Mouse (Mus musculus) midbrain, embryonic 16.5 days (tissue): ENCODE results near the gene Dvl1. TPM values are rescaled to one million over a fixed set of nuclear protein-coding genes. Genes with fewer than 3 reads are reported as not detected.
A peak's percentile ranks its signal among the peaks of the same experiment; 100 is the strongest.

ENCODE experiments used
- ATAC-seq: fragments of 200-750 bp; cut with Nextera tagmentation; 2 replicates; pipeline ENCODE4 v1.8.0; 2017; ENCODE audit warnings: moderate TSS enrichment
- H3K27ac ChIP-seq: fragments of 300-500 bp; sonication (generic); 2 replicates; pipeline ENCODE4 v1.5.1; 2014; ENCODE audit warnings: mild to moderate bottlenecking, low read length, mixed read lengths
- H3K27me3 ChIP-seq: fragments of 300-500 bp; sonication (generic); 2 replicates; pipeline ENCODE4 v1.6.1; 2014; ENCODE audit warnings: low read depth, low read length, mixed read lengths; ENCODE audit not compliant: control insufficient read depth, insufficient read depth
- H3K36me3 ChIP-seq: fragments of 300-500 bp; sonication (generic); 2 replicates; pipeline ENCODE4 v1.6.1; 2014; ENCODE audit warnings: mild to moderate bottlenecking, low read length, moderate library complexity, mixed read lengths; ENCODE audit not compliant: control insufficient read depth, insufficient read depth
- H3K4me1 ChIP-seq: fragments of 300-500 bp; sonication (generic); 2 replicates; pipeline ENCODE4 v1.6.1; 2014; ENCODE audit warnings: mild to moderate bottlenecking, low read length, mixed read lengths; ENCODE audit not compliant: control insufficient read depth, insufficient read depth
- H3K4me2 ChIP-seq: fragments of 300-500 bp; sonication (generic); 2 replicates; pipeline ENCODE4 v1.6.1; 2014; ENCODE audit warnings: mild to moderate bottlenecking, low read length, mixed read lengths
- H3K4me3 ChIP-seq: fragments of 300-500 bp; sonication (generic); 2 replicates; pipeline ENCODE4 v1.5.1; 2014; ENCODE audit warnings: low read depth, mild to moderate bottlenecking, low read length, moderate library complexity, mixed read lengths
- H3K9ac ChIP-seq: fragments of 300-500 bp; sonication (generic); 2 replicates; pipeline ENCODE4 v1.6.1; 2014; ENCODE audit warnings: low read depth, low read length, mixed read lengths
- H3K9me3 ChIP-seq: fragments of 300-500 bp; sonication (generic); replicated peaks from 2 replicates; pipeline ENCODE4 v1.6.1; 2014; ENCODE audit warnings: mild to moderate bottlenecking, low read length, mixed read lengths; ENCODE audit not compliant: control insufficient read depth, poor library complexity, severe bottlenecking
- WGBS: fragments of 180-500 bp; shearing (Covaris S2); extraction: QIAGEN DNeasy Blood & Tissue Kit; methylation state at CpG from one replicate; pipeline ENCODE4 v1.1.7; 2014; 5-methylcytosine and 5-hydroxymethylcytosine counted together
- polyA plus RNA-seq: library from polyadenylated mRNA; unstranded; fragments of >200 nt; fragmentation: Nextera tagmentation; extraction: Ambion mirVana; gene quantifications from 2 replicates; pipeline ENCODE4 v1.2.1, GENCODE M21; 2015

The Dvl1 gene
- polyA plus RNA-seq, 1 experiment from 2014 or later, result 10.3 TPM

GRCm38 (mm10) chr4:155905634-155906033, 58.4 kb downstream of the Dvl1 start:
- H3K27ac ChIP-seq, result no peak overlapping the region
- no peak overlapping the region for H3K4me3 ChIP-seq
- no peaks in the 10 kb centered on the region for H3K4me1 ChIP-seq
- no peaks in the 10 kb centered on the region for H3K9me3 ChIP-seq
- H3K4me2 ChIP-seq, result no peak overlapping the region
- H3K27me3 ChIP-seq, result no peaks in the 10 kb centered on the region
- H3K9ac ChIP-seq, result no peak overlapping the region
- WGBS, result 90% methylated on average over 13 of the region's 13 CpGs
- peaks cover 51% of the 10 kb centered on the region for H3K36me3 ChIP-seq
- no peak for ATAC-seq

- Histone ChIP-seq H3K4me2 (no peak overlapping the region), H3K27me3 (no peaks in the 10 kb centered on the region), H3K27ac (no peak overlapping the region), H3K4me3 (no peak overlapping the region), H3K36me3 (peaks cover 48% of the 10 kb centered on the region), H3K9me3 (no peaks in the 10 kb centered on the region), H3K9ac (no peak overlapping the region), H3K4me1 (no peaks in the 10 kb centered on the region)
- no peak for ATAC-seq
- 83% methylated on average over 9 of the region's 9 CpGs for WGBS
Measured at GRCm38 (mm10) chr4:155906125-155906524, 58.9 kb downstream of the Dvl1 start.

GRCm38 (mm10) chr4:155907003-155907402, 59.8 kb downstream of the Dvl1 start:
- no peak for ATAC-seq
- Histone ChIP-seq H3K36me3 (peaks cover 39% of the 10 kb centered on the region), H3K27ac (no peak overlapping the region), H3K9ac (no peak overlapping the region), H3K27me3 (no peaks in the 10 kb centered on the region), H3K9me3 (no peaks in the 10 kb centered on the region), H3K4me2 (no peak overlapping the region), H3K4me3 (no peak overlapping the region), H3K4me1 (no peaks in the 10 kb centered on the region)
- 87% methylated on average over 11 of the region's 11 CpGs for WGBS

GRCm38 (mm10) chr4:155908281-155908680, 61.1 kb downstream of the Dvl1 start:
- Histone ChIP-seq H3K9me3 (no peaks in the 10 kb centered on the region), H3K4me1 (no peaks in the 10 kb centered on the region), H3K27ac (no peak overlapping the region), H3K9ac (no peak overlapping the region), H3K27me3 (no peaks in the 10 kb centered on the region), H3K4me2 (no peak overlapping the region), H3K4me3 (no peak overlapping the region), H3K36me3 (peaks cover 26% of the 10 kb centered on the region)
- WGBS, result 81% methylated on average over 7 of the region's 7 CpGs
- 0 out of 2 replicates have a peak, but pooled peaks have one; percentile 8 for ATAC-seq

GRCm38 (mm10) chr4:155908751-155909150, 61.5 kb downstream of the Dvl1 start:
- 93% methylated on average over 4 of the region's 4 CpGs for WGBS
- no peak overlapping the region for H3K9ac ChIP-seq
- 0 out of 2 replicates have a peak, but pooled peaks have one; percentile 5 for ATAC-seq
- no peaks in the 10 kb centered on the region for H3K4me1 ChIP-seq
- no peaks in the 10 kb centered on the region for H3K27me3 ChIP-seq
- no peak overlapping the region for H3K4me2 ChIP-seq
- H3K27ac ChIP-seq, result no peak overlapping the region
- no peaks in the 10 kb centered on the region for H3K9me3 ChIP-seq
- H3K36me3 ChIP-seq, result peaks cover 22% of the 10 kb centered on the region
- H3K4me3 ChIP-seq, result no peak overlapping the region

Other genes starting within 250 kb of the Dvl1 start
- 14.7 and 15.5 TPM in 2 replicates for gene Slc35e2, start 246.0 kb upstream of the Dvl1 start, polyA plus RNA-seq
- 57.2 and 58.9 TPM in 2 replicates for gene Cdk11b, start 222.5 kb upstream of the Dvl1 start, polyA plus RNA-seq
- not detected in 2 replicates for gene Gm10563, start 202.0 kb upstream of the Dvl1 start, polyA plus RNA-seq
- 3.1 and 4.6 TPM in 2 replicates for gene Mmp23, start 194.0 kb upstream of the Dvl1 start, polyA plus RNA-seq
- 57.3 and 60.9 TPM in 2 replicates for gene Mib2, start 178.2 kb upstream of the Dvl1 start, polyA plus RNA-seq
- 11.4 and 12.2 TPM in 2 replicates for gene Fndc10, start 153.1 kb upstream of the Dvl1 start, polyA plus RNA-seq
- gene Ssu72, start 142.6 kb upstream of the Dvl1 start, polyA plus RNA-seq, result 151 and 153 TPM in 2 replicates
- 22.0 and 25.3 TPM in 2 replicates for gene Tmem240, start 112.6 kb upstream of the Dvl1 start, polyA plus RNA-seq
- 87.9 and 93.2 TPM in 2 replicates for gene Atad3a, start 86.3 kb upstream of the Dvl1 start, polyA plus RNA-seq
- 31.0 and 31.5 TPM in 2 replicates for gene Vwa1, start 72.7 kb upstream of the Dvl1 start, polyA plus RNA-seq
- 0.85 and 1.1 TPM in 2 replicates for gene Tmem88b, start 61.5 kb upstream of the Dvl1 start, polyA plus RNA-seq
- gene Ankrd65, start 57.0 kb upstream of the Dvl1 start, polyA plus RNA-seq, result not detected in 2 replicates
- 243 and 257 TPM in 2 replicates for gene Mrpl20, start 44.5 kb upstream of the Dvl1 start, polyA plus RNA-seq
- gene Ccnl2, start 34.9 kb upstream of the Dvl1 start, polyA plus RNA-seq, result 148 and 154 TPM in 2 replicates
- 131 and 134 TPM in 2 replicates for gene Aurkaip1, start 16.1 kb upstream of the Dvl1 start, polyA plus RNA-seq
- 16.9 and 21.1 TPM in 2 replicates for gene Mxra8, start 7.7 kb upstream of the Dvl1 start, polyA plus RNA-seq
- gene Tas1r3, start 16.0 kb downstream of the Dvl1 start, polyA plus RNA-seq, result 0.29 and 0.58 TPM in 2 replicates
- 25.1 and 28.1 TPM in 2 replicates for gene Cptp, start 22.0 kb downstream of the Dvl1 start, polyA plus RNA-seq
- gene Ints11, start 22.1 kb downstream of the Dvl1 start, polyA plus RNA-seq, result 75.7 and 78.7 TPM in 2 replicates
- gene Pusl1, start 44.4 kb downstream of the Dvl1 start, polyA plus RNA-seq, result 56.3 and 63.9 TPM in 2 replicates
- 77.4 and 78.1 TPM in 2 replicates for gene Acap3, start 44.4 kb downstream of the Dvl1 start, polyA plus RNA-seq
- gene Ube2j2, start 96.4 kb downstream of the Dvl1 start, polyA plus RNA-seq, result 109 and 110 TPM in 2 replicates
- gene C1qtnf12, start 114.9 kb downstream of the Dvl1 start, polyA plus RNA-seq, result 6.6 and 7.8 TPM in 2 replicates
- 37.8 and 41.0 TPM in 2 replicates for gene B3galt6, start 145.2 kb downstream of the Dvl1 start, polyA plus RNA-seq
- gene Sdf4, start 145.5 kb downstream of the Dvl1 start, polyA plus RNA-seq, result 112 and 114 TPM in 2 replicates
- 0.91 TPM in 1 of 2 replicates, not detected in the other for gene Tnfrsf4, start 166.4 kb downstream of the Dvl1 start, polyA plus RNA-seq
- 2.0 and 2.4 TPM in 2 replicates for gene Tnfrsf18, start 178.8 kb downstream of the Dvl1 start, polyA plus RNA-seq
- not detected in 2 replicates for gene Ttll10, start 212.0 kb downstream of the Dvl1 start, polyA plus RNA-seq